Mouse (Mus musculus) CD4-positive, CD25-positive, alpha-beta regulatory T cell (primary cell): ENCODE results near the gene Myl7. TPM values are rescaled to one million over a fixed set of nuclear protein-coding genes. Genes with fewer than 3 reads are reported as not detected.

Experiments used
- polyA plus RNA-seq: library from polyadenylated mRNA; unstranded; fragments of 100-300 nt; shearing (Covaris generic); gene quantifications from one replicate; pipeline ENCODE4 v1.2.1, GENCODE M21; 2017

Myl7 gene
- not detected for polyA plus RNA-seq

GRCm38 (mm10) chr11:5898531-5898930 is at the start of gene Myl7:
Gene Myl7 (minus strand): TSS chr11:5898782.

DNA sequence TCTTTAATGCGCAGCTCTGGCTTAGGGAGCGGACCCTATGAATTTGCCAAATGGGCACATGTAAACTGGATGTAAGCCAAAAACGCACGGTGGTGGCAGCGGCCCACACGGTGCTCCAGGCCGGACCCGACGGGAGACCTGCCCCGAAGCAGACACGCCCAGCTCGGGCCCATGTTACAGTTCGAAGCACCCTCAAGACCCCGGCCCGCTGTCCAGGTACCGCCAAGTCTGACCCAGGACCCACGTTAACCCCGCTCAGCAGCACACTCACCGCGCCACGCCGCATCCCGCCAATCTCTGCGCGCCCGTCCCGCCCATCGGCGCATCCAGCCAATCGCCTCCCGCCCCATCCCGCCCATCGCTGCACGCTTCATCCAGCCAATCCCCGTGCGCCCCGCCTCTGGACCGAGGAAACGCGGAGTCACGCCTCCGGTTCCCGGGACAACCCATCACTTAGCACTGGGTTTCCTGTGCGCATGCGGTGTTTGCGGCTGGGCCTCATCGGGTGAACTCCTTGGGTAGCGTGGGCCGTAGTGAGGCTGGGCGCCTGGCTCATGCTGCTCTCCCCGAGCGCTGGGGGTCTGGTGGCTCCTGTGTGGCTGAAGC is 20.6 kb downstream of the Myl7 start, which contains the start of gene Pold2:
Gene Pold2, minus strand, starts transcription at position 372 of the 606 bp plus-strand sequence.

GRCm38 (mm10) chr11:5861678-5862393 is 36.7 kb downstream of the Myl7 start, which contains the start of gene Aebp1:
Gene Aebp1 (plus strand): TSS chr11:5861947.

Other genes starting within 250 kb of the Myl7 start
- 164 TPM for gene Mrps24, start 183.1 kb downstream of the Myl7 start, polyA plus RNA-seq
- gene Urgcp, start 136.4 kb downstream of the Myl7 start, polyA plus RNA-seq = 30.4 TPM
- 275 TPM for gene Dbnl, start 110.3 kb downstream of the Myl7 start, polyA plus RNA-seq
- 4.0 TPM for gene Pgam2, start 95.0 kb downstream of the Myl7 start, polyA plus RNA-seq
- 37.2 TPM for gene Polm, start 60.8 kb downstream of the Myl7 start, polyA plus RNA-seq
- 0.47 TPM for gene Aebp1, start 36.8 kb downstream of the Myl7 start, polyA plus RNA-seq
- 76.0 TPM for gene Pold2, start 20.5 kb downstream of the Myl7 start, polyA plus RNA-seq
- not detected for gene Gck, start 51.3 kb upstream of the Myl7 start, polyA plus RNA-seq
- 48.0 TPM for gene Ykt6, start 56.9 kb upstream of the Myl7 start, polyA plus RNA-seq
- gene Camk2b, start 167.6 kb upstream of the Myl7 start, polyA plus RNA-seq = 7.4 TPM